Mouse (Mus musculus): ENCODE data around the gene Nptx1.
A peak's percentile ranks its signal among the peaks of the same experiment; 100 is the strongest.

Nptx1 gene

GRCm38 (mm10) chr11:119550546-119551335 lies 3.2 kb upstream of the Nptx1 start:
- no peak for DNase-seq (ENCODE audit: low spot score in 2 of 2)

- no peak for DNase-seq (ENCODE audit: low spot score in 2 of 2)
Measured at GRCm38 (mm10) chr11:119549371-119549811, 1.8 kb upstream of the Nptx1 start.

GRCm38 (mm10) chr11:119548741-119549370 lies 1.3 kb upstream of the Nptx1 start:
- DNase-seq (ENCODE audit: low spot score in 2 of 2) = no peak

GRCm38 (mm10) chr11:119547951-119548591 lies 518 bp upstream of the Nptx1 start:
- DNase-seq (ENCODE audit: low spot score in 2 of 2) = no peak

- no peak for DNase-seq (ENCODE audit: low spot score in 2 of 2)
Measured at GRCm38 (mm10) chr11:119546496-119547182, 914 bp downstream of the Nptx1 start.

- DNase-seq (ENCODE audit: low spot score in 2 of 2) = no peak
Measured at GRCm38 (mm10) chr11:119545741-119546495, 1.6 kb downstream of the Nptx1 start.

- no peak for DNase-seq (ENCODE audit: low spot score in 2 of 2)
Measured at GRCm38 (mm10) chr11:119545281-119545680, 2.3 kb downstream of the Nptx1 start.

GRCm38 (mm10) chr11:119544518-119545105 lies 2.9 kb downstream of the Nptx1 start:
- DNase-seq (ENCODE audit: low spot score in 2 of 2) = no peak

GRCm38 (mm10) chr11:119543816-119544517 lies 3.6 kb downstream of the Nptx1 start:
- no peak for DNase-seq (ENCODE audit: low spot score in 2 of 2)

- no peak for DNase-seq (ENCODE audit: low spot score in 2 of 2)
Measured at GRCm38 (mm10) chr11:119542886-119543285, 4.7 kb downstream of the Nptx1 start.

GRCm38 (mm10) chr11:119542371-119542770 lies 5.2 kb downstream of the Nptx1 start:
- no peak for DNase-seq (ENCODE audit: low spot score in 2 of 2)

GRCm38 (mm10) chr11:119541082-119541481 lies 6.5 kb downstream of the Nptx1 start:
- DNase-seq (ENCODE audit: low spot score in 2 of 2) = no peak

GRCm38 (mm10) chr11:119540560-119540959 lies 7.0 kb downstream of the Nptx1 start:
- DNase-seq (ENCODE audit: low spot score in 2 of 2) = no peak

- no peak for DNase-seq (ENCODE audit: low spot score in 2 of 2)
Measured at GRCm38 (mm10) chr11:119539944-119540343, 7.6 kb downstream of the Nptx1 start.

- DNase-seq (ENCODE audit: low spot score in 2 of 2) = no peak
Measured at GRCm38 (mm10) chr11:119533745-119534144, 13.8 kb downstream of the Nptx1 start.

- no peak for DNase-seq (ENCODE audit: low spot score in 2 of 2)
Measured at GRCm38 (mm10) chr11:119532460-119532859, 15.1 kb downstream of the Nptx1 start.

GRCm38 (mm10) chr11:119528930-119529329 lies 18.6 kb downstream of the Nptx1 start:
- DNase-seq (ENCODE audit: low spot score in 2 of 2) = no peak

- DNase-seq (ENCODE audit: low spot score in 2 of 2) = no peak
Measured at GRCm38 (mm10) chr11:119526068-119526966, 21.2 kb downstream of the Nptx1 start.

GRCm38 (mm10) chr11:119524545-119524949 lies 23.0 kb downstream of the Nptx1 start:
- DNase-seq (ENCODE audit: low spot score in 2 of 2) = peak; percentile 73 to 87

All from spleen, postnatal 4 days (tissue).